Mouse (Mus musculus) CH12.LX (cell line): Measurements from ENCODE around the gene Zic5. TPM values are rescaled to one million over a fixed set of nuclear protein-coding genes. Genes with fewer than 3 reads are reported as not detected.

Source experiments
- DNase-seq: peaks from one replicate; pipeline ENCODE4 v3.0.0-alpha.2; 2013; ENCODE audit errors: extremely low read depth
- H3K27ac ChIP-seq: 2 replicates; pipeline ENCODE4 v1.5.1; 2012; ENCODE audit warnings: low read depth, mild to moderate bottlenecking, control low read depth, moderate library complexity; ENCODE audit not compliant: insufficient read depth
- H3K27me3 ChIP-seq: replicated peaks from 2 replicates; pipeline ENCODE3; 2012; ENCODE audit warnings: inconsistent platforms
- H3K36me3 ChIP-seq, 2 experiments: replicated peaks in 1 of 2; 2 replicates each; pipeline versions ENCODE3 to v1.6.1; 2012; ENCODE audit warnings: inconsistent platforms in 1 of 2, low read length in 1 of 2, mild to moderate bottlenecking in 1 of 2, mixed read lengths in 1 of 2, moderate library complexity in 1 of 2; ENCODE audit not compliant: control insufficient read depth in 1 of 2, insufficient read depth in 1 of 2
- H3K4me1 ChIP-seq, 2 experiments: 2 replicates each; pipeline ENCODE4 v1.6.1; 2012; ENCODE audit warnings: inconsistent platforms in 1 of 2, moderate library complexity in 1 of 2; ENCODE audit not compliant: insufficient read depth in 2 of 2, control insufficient read depth in 1 of 2
- H3K4me2 ChIP-seq: 2 replicates; pipeline ENCODE4 v1.6.1; 2012; ENCODE audit warnings: low read depth, mild to moderate bottlenecking, control low read depth; ENCODE audit not compliant: poor library complexity, insufficient read depth, severe bottlenecking
- H3K4me3 ChIP-seq, 3 experiments: fragments of 150-350 bp in 1 of 3; sonication (generic) in 1 of 3; replicated peaks in 1 of 3; 2 replicates each; pipeline versions ENCODE3 to v1.5.1; 2011 to 2012; ENCODE audit warnings: low read depth in 2 of 3, low read length in 2 of 3, mild to moderate bottlenecking in 2 of 3, moderate library complexity in 2 of 3, control low read depth in 1 of 3, improper control_type of control experiment in 1 of 3, inconsistent platforms in 1 of 3, mixed read lengths in 1 of 3; ENCODE audit not compliant: poor library complexity in 1 of 3
- H3K79me2 ChIP-seq: replicated peaks from 2 replicates; pipeline ENCODE4 v1.6.1; 2012; ENCODE audit warnings: mild to moderate bottlenecking, moderate library complexity; ENCODE audit not compliant: control insufficient read depth, poor library complexity, insufficient read depth, severe bottlenecking; ENCODE audit errors: extremely low read depth
- H3K9ac ChIP-seq: 2 replicates; pipeline ENCODE4 v1.6.1; 2012; ENCODE audit warnings: low read depth, mild to moderate bottlenecking, control low read depth, moderate library complexity; ENCODE audit not compliant: insufficient read depth
- H3K9me3 ChIP-seq: replicated peaks from 2 replicates; pipeline ENCODE3; 2012; ENCODE audit warnings: low read length, inconsistent platforms, mixed read lengths
- BHLHE40 ChIP-seq: IDR thresholded peaks from 2 replicates; pipeline ENCODE4 v1.6.1; 2011; ENCODE audit warnings: mild to moderate bottlenecking, low read depth, low read length, improper control_type of control experiment
- CHD1 ChIP-seq: IDR thresholded peaks from 2 replicates; pipeline ENCODE4 v1.6.1; 2012; ENCODE audit warnings: low read depth, low read length, improper control_type of control experiment, inconsistent platforms
- E2F4 ChIP-seq: IDR thresholded peaks from 2 replicates; pipeline ENCODE4 v1.6.1; 2011; ENCODE audit warnings: low read depth, low read length, improper control_type of control experiment; ENCODE audit not compliant: insufficient replicate concordance
- ELF1 ChIP-seq: IDR thresholded peaks from 2 replicates; pipeline ENCODE4 v1.6.1; 2014; ENCODE audit warnings: low read depth, mild to moderate bottlenecking, inconsistent platforms, low read length, improper control_type of control experiment
- EP300 ChIP-seq: IDR thresholded peaks from 2 replicates; pipeline ENCODE4 v1.6.1; 2011; ENCODE audit warnings: low read length, improper control_type of control experiment
- IRF4 ChIP-seq: IDR thresholded peaks from 2 replicates; pipeline ENCODE4 v1.6.1; 2014; ENCODE audit warnings: low read depth, mild to moderate bottlenecking, inconsistent platforms, low read length, improper control_type of control experiment
- JUN ChIP-seq: IDR thresholded peaks from 2 replicates; pipeline ENCODE4 v1.6.1; 2011; ENCODE audit warnings: low read depth, mild to moderate bottlenecking, low read length, improper control_type of control experiment, moderate library complexity; ENCODE audit not compliant: insufficient read depth
- JUND ChIP-seq: conservative IDR thresholded peaks from 2 replicates; pipeline ENCODE4 v1.6.1; 2011; ENCODE audit warnings: low read depth, low read length, improper control_type of control experiment
- KAT2A ChIP-seq: IDR thresholded peaks from 2 replicates; pipeline ENCODE4 v1.6.1; 2012; ENCODE audit warnings: low read length, improper control_type of control experiment, inconsistent platforms; ENCODE audit not compliant: insufficient replicate concordance
- MAX ChIP-seq: IDR thresholded peaks from 2 replicates; pipeline ENCODE4 v1.6.1; 2011; ENCODE audit warnings: low read length, improper control_type of control experiment
- MEF2A ChIP-seq: IDR thresholded peaks from 2 replicates; pipeline ENCODE4 v1.6.1; 2014; ENCODE audit warnings: low read depth, mild to moderate bottlenecking, inconsistent platforms, low read length, improper control_type of control experiment, borderline replicate concordance
- MXI1 ChIP-seq: IDR thresholded peaks from 2 replicates; pipeline ENCODE4 v1.6.1; 2011; ENCODE audit warnings: mild to moderate bottlenecking, low read depth, low read length, improper control_type of control experiment
- MYC ChIP-seq: IDR thresholded peaks from 2 replicates; pipeline ENCODE4 v1.6.1; 2011; ENCODE audit warnings: low read depth, mild to moderate bottlenecking, improper control_type of control experiment, low read length
- PAX5 ChIP-seq: IDR thresholded peaks from 2 replicates; pipeline ENCODE4 v1.6.1; 2012; ENCODE audit warnings: low read length, inconsistent platforms, mixed read lengths
- POLR2A ChIP-seq: IDR thresholded peaks from 2 replicates; pipeline ENCODE4 v1.6.1; 2011; ENCODE audit warnings: low read depth, mild to moderate bottlenecking, improper control_type of control experiment, low read length
- POLR2AphosphoS2 ChIP-seq: IDR thresholded peaks from 2 replicates; pipeline ENCODE4 v1.6.1; 2011; ENCODE audit warnings: low read depth, low read length, improper control_type of control experiment
- RAD21 ChIP-seq: IDR thresholded peaks from 2 replicates; pipeline ENCODE4 v1.6.1; 2011; ENCODE audit warnings: low read depth, mild to moderate bottlenecking, low read length, improper control_type of control experiment, moderate library complexity
- TBP ChIP-seq: conservative IDR thresholded peaks from 2 replicates; pipeline ENCODE4 v1.6.1; 2011; ENCODE audit warnings: low read depth, low read length, improper control_type of control experiment
- TCF12 ChIP-seq: IDR thresholded peaks from 2 replicates; pipeline ENCODE4 v1.6.1; 2014; ENCODE audit warnings: low read depth, mild to moderate bottlenecking, inconsistent platforms, low read length, improper control_type of control experiment
- USF1 ChIP-seq: IDR thresholded peaks from 2 replicates; pipeline ENCODE4 v1.6.1; 2014; ENCODE audit warnings: low read depth, mild to moderate bottlenecking, inconsistent platforms, low read length, improper control_type of control experiment
- USF2 ChIP-seq: conservative IDR thresholded peaks from 2 replicates; pipeline ENCODE4 v1.6.1; 2011; ENCODE audit warnings: low read depth, low read length, improper control_type of control experiment
- ZKSCAN1 ChIP-seq: IDR thresholded peaks from 2 replicates; pipeline ENCODE4 v1.6.1; 2012; ENCODE audit warnings: low read depth, inconsistent platforms, low read length, improper control_type of control experiment, borderline replicate concordance
- ZNF384 ChIP-seq: IDR thresholded peaks from 2 replicates; pipeline ENCODE4 v1.6.1; 2012; ENCODE audit warnings: low read depth, low read length, improper control_type of control experiment, inconsistent platforms
- dilution Hi-C: fragments of 300-500 bp; cut with MboI; formaldehyde crosslinking; loops from 2 replicates; pipeline ENCODE4 v1.14.3; 2020; ENCODE audit warnings: low sequenced_read_pairs; ENCODE audit not compliant: extremely low pct_unique_long_range_greater_than_20kb, extremely low pct_ligation_motif_present
- in situ Hi-C: fragments of 300-500 bp; cut with MboI; formaldehyde crosslinking; loops from 3 replicates; pipeline ENCODE4 v1.14.3; 2019; ENCODE audit warnings: low sequenced_read_pairs, low pct_ligation_motif_present, low pct_unique_long_range_greater_than_20kb, mixed read lengths
- polyA plus RNA-seq: library from polyadenylated mRNA; unstranded; fragments of >175 nt; gene quantifications from 2 replicates; pipeline ENCODE4 v1.2.1, GENCODE M21; 2012; ENCODE audit warnings: low read depth; ENCODE audit not compliant: insufficient read length
- total RNA-seq, 2 experiments: library from RNA; depleted of rRNA; stranded (reverse); fragments of 300-350 nt in 1 of 2; fragments of >200 nt in 1 of 2; gene quantifications; 2 replicates each; pipeline ENCODE4 v1.2.3; 2012 to 2014

The Zic5 gene
- total and polyA plus RNA-seq, 3 experiments, result 1.3 to 9.1 (median 1.5) TPM

DNA sequence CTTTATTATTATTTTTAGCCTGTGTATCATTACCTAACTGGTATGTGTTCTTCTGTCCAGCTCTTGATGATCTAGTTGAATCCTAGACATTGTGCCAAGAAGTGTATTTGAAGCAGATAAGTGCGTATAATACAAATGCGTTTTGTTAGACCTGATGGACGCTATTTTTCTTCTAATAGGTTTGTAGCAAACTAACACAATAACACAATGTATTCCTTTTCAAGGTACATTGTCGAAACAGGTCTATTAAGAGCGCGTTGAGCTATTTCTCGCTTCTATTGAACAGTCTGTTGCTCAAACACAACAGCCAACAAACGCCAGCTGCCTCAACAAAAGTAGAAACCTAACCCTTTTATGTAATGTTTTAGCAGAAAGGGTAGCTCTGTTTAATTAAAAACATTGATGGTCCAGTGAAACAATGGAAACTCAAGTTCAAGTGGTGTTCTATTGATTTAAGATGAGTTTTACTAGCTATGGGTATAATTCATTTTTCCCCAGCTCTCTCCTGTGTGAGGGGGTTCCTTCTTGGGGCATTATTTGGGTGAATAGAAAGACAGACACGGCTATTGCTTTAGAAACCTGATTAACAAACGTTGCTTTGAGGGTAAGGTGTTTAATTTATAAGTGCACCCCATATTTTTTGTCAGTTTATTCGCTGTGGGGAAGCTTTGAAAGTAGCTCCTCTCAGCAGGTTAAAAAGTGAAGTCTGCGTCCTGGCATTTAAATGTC, 24.4 kb upstream of the Zic5 start:
- Histone ChIP-seq H3K79me2 (no peaks in the 10 kb centered on the region), H3K4me2 (peak overlapping the region; percentile 55; the same call in 1 of the 2 replicates), H3K27me3 (no peaks in the 10 kb centered on the region), H3K4me1 (peaks cover 4 to 16% of the 10 kb centered on the region in 2 experiments; a peak in 2 of 4 replicates), H3K36me3 (no peaks in the 10 kb centered on the region), H3K9me3 (no peaks in the 10 kb centered on the region), H3K9ac (no peak overlapping the region), H3K4me3 (no peak overlapping the region), H3K27ac (no peak overlapping the region)
- dilution Hi-C loops (no loop called here), in situ Hi-C loops (no loop called here)
- DNase-seq, result no peak
- no peak for TF ChIP-seq TBP
- TF ChIP-seq, all 38 proteins: peak for 0

GRCm38 (mm10) chr14:122489041-122489440, 23.6 kb upstream of the Zic5 start:
- H3K4me1 ChIP-seq, result peaks cover 4 to 18% of the 10 kb centered on the region in 2 experiments; a peak in 2 of 4 replicates
- no peaks in the 10 kb centered on the region for H3K9me3 ChIP-seq
- no peak for DNase-seq
- dilution Hi-C loops (no loop called here), in situ Hi-C loops (no loop called here)
- TF ChIP-seq MAX (peak; percentile 67; the same call in 1 of the 2 replicates), MXI1 (peak; percentile 23; the same call in 1 of the 2 replicates), CHD1 (0 out of 2 replicates have a peak, but pooled peaks have one; percentile 49), ZKSCAN1 (no peak), PAX5 (no peak), JUND (no peak), MEF2A (no peak)
- no peak overlapping the region for H3K27ac ChIP-seq
- no peaks in the 10 kb centered on the region for H3K36me3 ChIP-seq
- H3K27me3 ChIP-seq, result no peaks in the 10 kb centered on the region
- H3K79me2 ChIP-seq, result no peaks in the 10 kb centered on the region
- no peak overlapping the region for H3K4me3 ChIP-seq
- H3K4me2 ChIP-seq, result peak overlapping the region; percentile 87
- peak overlapping the region; percentile 33; the same call in 1 of the 2 replicates for H3K9ac ChIP-seq

GRCm38 (mm10) chr14:122487366-122487765, 21.9 kb upstream of the Zic5 start:
- H3K27ac ChIP-seq, result no peak overlapping the region
- no peak overlapping the region for H3K4me3 ChIP-seq
- TF ChIP-seq TCF12 (no peak), TBP (no peak), RAD21 (no peak), BHLHE40 (no peak), ELF1 (no peak), MYC (no peak), MXI1 (no peak), POLR2AphosphoS2 (no peak), E2F4 (no peak), USF1 (no peak), IRF4 (no peak), ZKSCAN1 (no peak), EP300 (no peak), USF2 (no peak), ZNF384 (no peak), KAT2A (no peak), JUN (no peak), PAX5 (no peak), POLR2A (no peak)
- TF ChIP-seq, all 38 proteins: peak for 0
- H3K4me1 ChIP-seq, result peaks cover 4 to 26% of the 10 kb centered on the region in 2 experiments; a peak in 2 of 4 replicates
- H3K27me3 ChIP-seq, result no peaks in the 10 kb centered on the region
- H3K36me3 ChIP-seq, result no peaks in the 10 kb centered on the region
- H3K9me3 ChIP-seq, result no peaks in the 10 kb centered on the region
- H3K4me2 ChIP-seq, result no peak overlapping the region
- H3K9ac ChIP-seq, result no peak overlapping the region
- in situ Hi-C loops (no loop called here), dilution Hi-C loops (no loop called here)
- DNase-seq, result no peak
- H3K79me2 ChIP-seq, result no peaks in the 10 kb centered on the region
